Mouse (Mus musculus) adrenal gland, adult 2 months (tissue): ENCODE data around the gene Gm49395. TPM values are rescaled to one million over a fixed set of nuclear protein-coding genes. Genes with fewer than 3 reads are reported as not detected.

Experiments
- DNase-seq: peaks from one replicate; pipeline ENCODE4 v3.0.0; 2021
- polyA plus RNA-seq: library from polyadenylated mRNA; depleted of rRNA; stranded (reverse); fragments of >200 nt; gene quantifications from 2 replicates; pipeline ENCODE4 v1.2.3, GENCODE M21; 2012
- total RNA-seq, 2 experiments: library from RNA; stranded (reverse); gene quantifications; 2 replicates each; pipeline ENCODE4 v1.2.3; 2021

Gm49395 gene
- total and polyA plus RNA-seq, 3 experiments: 5.3 to 16.5 (median 8.8) TPM

GRCm38 (mm10) chr13:115099381-115099780, 2.3 kb downstream of the Gm49395 start:
- no peak for DNase-seq

- no peak for DNase-seq
Observed at GRCm38 (mm10) chr13:115098227-115098626, 3.5 kb downstream of the Gm49395 start.

- no peak for DNase-seq
Observed at GRCm38 (mm10) chr13:115096965-115097364, 4.8 kb downstream of the Gm49395 start.

- no peak for DNase-seq
Observed at GRCm38 (mm10) chr13:115096216-115096615, 5.5 kb downstream of the Gm49395 start.

- DNase-seq: no peak
Observed at GRCm38 (mm10) chr13:115095392-115095791, 6.3 kb downstream of the Gm49395 start.

- DNase-seq: no peak
Observed at GRCm38 (mm10) chr13:115091511-115091910, 10.2 kb downstream of the Gm49395 start.

GRCm38 (mm10) chr13:115090977-115091445, 10.7 kb downstream of the Gm49395 start:
- DNase-seq: no peak

GRCm38 (mm10) chr13:115090069-115090976, 11.4 kb downstream of the Gm49395 start, which contains the start of gene Pelo:
TSS of gene Pelo (minus strand) at chr13:115090186.
- peak; percentile 99 for DNase-seq

- peak; percentile 65 for DNase-seq
Observed at GRCm38 (mm10) chr13:115089395-115090025, 12.2 kb downstream of the Gm49395 start.

GRCm38 (mm10) chr13:115089020-115089394, 12.7 kb downstream of the Gm49395 start:
- no peak for DNase-seq

- DNase-seq: no peak
Observed at GRCm38 (mm10) chr13:115085974-115086373, 15.7 kb downstream of the Gm49395 start.

- no peak for DNase-seq
Observed at GRCm38 (mm10) chr13:115082339-115082738, 19.4 kb downstream of the Gm49395 start.

- DNase-seq: no peak
Observed at GRCm38 (mm10) chr13:115079996-115080585, 21.6 kb downstream of the Gm49395 start.

- DNase-seq: no peak
Observed at GRCm38 (mm10) chr13:115078997-115079685, 22.6 kb downstream of the Gm49395 start.

GRCm38 (mm10) chr13:115077346-115078134, 24.2 kb downstream of the Gm49395 start:
- peak; percentile 33 for DNase-seq

GRCm38 (mm10) chr13:115072386-115072785, 29.3 kb downstream of the Gm49395 start:
- no peak for DNase-seq

- no peak for DNase-seq
Observed at GRCm38 (mm10) chr13:115071431-115071830, 30.3 kb downstream of the Gm49395 start.

GRCm38 (mm10) chr13:115067968-115068330, 33.8 kb downstream of the Gm49395 start:
- DNase-seq: no peak

GRCm38 (mm10) chr13:115067324-115067967, 34.3 kb downstream of the Gm49395 start:
- no peak for DNase-seq

- no peak for DNase-seq
Observed at GRCm38 (mm10) chr13:115057555-115057954, 44.2 kb downstream of the Gm49395 start.

GRCm38 (mm10) chr13:115054783-115055182, 46.9 kb downstream of the Gm49395 start:
- no peak for DNase-seq
